Mouse (Mus musculus): ENCODE measurements around the gene Fam19a3. TPM values are rescaled to one million over a fixed set of nuclear protein-coding genes. Genes with fewer than 3 reads are reported as not detected.

The Fam19a3 gene
- total and polyA plus RNA-seq, 3 experiments: 0.04 to 0.16 TPM; not detected in 1

GRCm38 (mm10) chr3:104732907-104733306, 48.7 kb downstream of the Fam19a3 start:
- no peak for DNase-seq (ENCODE audit: extremely low read depth)
- Histone ChIP-seq H3K4me1 (ENCODE audit: control insufficient read depth in 1 of 2, insufficient read depth in 2 of 2) (no peaks in the 10 kb centered on the region), H3K27me3 (replicated peaks) (peaks cover 5% of the 10 kb centered on the region), H3K27ac (ENCODE audit: insufficient read depth, low read depth) (no peak overlapping the region), H3K4me3 (replicated peaks in 1 of 3; ENCODE audit: low read depth in 2 of 3, low read length in 2 of 3, poor library complexity in 1 of 3) (no peak overlapping the region), H3K9ac (ENCODE audit: insufficient read depth, low read depth) (no peak overlapping the region), H3K36me3 (replicated peaks in 1 of 2; ENCODE audit: control insufficient read depth in 1 of 2, insufficient read depth in 1 of 2, low read length in 1 of 2) (no peaks in the 10 kb centered on the region), H3K9me3 (replicated peaks; ENCODE audit: low read length) (no peaks in the 10 kb centered on the region), H3K4me2 (ENCODE audit: insufficient read depth, low read depth, poor library complexity, severe bottlenecking) (no peak overlapping the region), H3K79me2 (replicated peaks; ENCODE audit: control insufficient read depth, extremely low read depth, insufficient read depth, poor library complexity, severe bottlenecking) (no peaks in the 10 kb centered on the region)
- dilution Hi-C loops (cut with MboI; ENCODE audit: extremely low pct_ligation_motif_present, extremely low pct_unique_long_range_greater_than_20kb, low sequenced_read_pairs): no loop called here
- in situ Hi-C loops (cut with MboI; ENCODE audit: low pct_ligation_motif_present, low pct_unique_long_range_greater_than_20kb, low sequenced_read_pairs): no loop called here
- no peak for TF ChIP-seq MXI1 (IDR thresholded peaks at IDR 0.05; ENCODE audit: low read depth, low read length)
- no peak for TF ChIP-seq SIN3A (IDR thresholded peaks at IDR 0.05; ENCODE audit: low read length)
- TF ChIP-seq POLR2AphosphoS2 (IDR thresholded peaks at IDR 0.05; ENCODE audit: low read depth, low read length): no peak
- TF ChIP-seq NRF1 (IDR thresholded peaks at IDR 0.05; ENCODE audit: low read depth, low read length): no peak
- TF ChIP-seq ETS1 (conservative IDR thresholded peaks at IDR 0.05; ENCODE audit: low read depth, low read length): no peak
- TF ChIP-seq MYC (IDR thresholded peaks at IDR 0.05; ENCODE audit: low read depth, low read length): no peak
- TF ChIP-seq GABPA (IDR thresholded peaks at IDR 0.05; ENCODE audit: insufficient replicate concordance, low read depth, low read length): no peak
- TF ChIP-seq MAZ (IDR thresholded peaks at IDR 0.05; ENCODE audit: low read depth, low read length): no peak
- no peak for TF ChIP-seq MEF2A (IDR thresholded peaks at IDR 0.05; ENCODE audit: borderline replicate concordance, low read depth, low read length)
- no peak for TF ChIP-seq RCOR1 (conservative IDR thresholded peaks at IDR 0.05; ENCODE audit: low read depth, low read length)
- no peak for TF ChIP-seq ZMIZ1 (IDR thresholded peaks at IDR 0.05; ENCODE audit: low read depth, low read length)
- TF ChIP-seq TCF12 (IDR thresholded peaks at IDR 0.05; ENCODE audit: low read depth, low read length): no peak

GRCm38 (mm10) chr3:104729270-104729839, 52.3 kb downstream of the Fam19a3 start:
- in situ Hi-C loops (cut with MboI; ENCODE audit: low pct_ligation_motif_present, low pct_unique_long_range_greater_than_20kb, low sequenced_read_pairs): no loop called here

More at GRCm38 (mm10) chr3:104729270-104729839, 52.3 kb downstream of the Fam19a3 start:
- H3K27me3 ChIP-seq (replicated peaks): peaks cover 2% of the 10 kb centered on the region
- no peak overlapping the region for H3K4me2 ChIP-seq (ENCODE audit: insufficient read depth, low read depth, poor library complexity, severe bottlenecking)
- no peaks in the 10 kb centered on the region for H3K9me3 ChIP-seq (replicated peaks; ENCODE audit: low read length)
- dilution Hi-C loops (cut with MboI; ENCODE audit: extremely low pct_ligation_motif_present, extremely low pct_unique_long_range_greater_than_20kb, low sequenced_read_pairs): no loop called here
- no peak overlapping the region for H3K4me3 ChIP-seq (replicated peaks in 1 of 3; ENCODE audit: low read depth in 2 of 3, low read length in 2 of 3, poor library complexity in 1 of 3)
- no peaks in the 10 kb centered on the region for H3K79me2 ChIP-seq (replicated peaks; ENCODE audit: control insufficient read depth, extremely low read depth, insufficient read depth, poor library complexity, severe bottlenecking)
- no peak overlapping the region for H3K27ac ChIP-seq (ENCODE audit: insufficient read depth, low read depth)
- no peaks in the 10 kb centered on the region for H3K4me1 ChIP-seq (ENCODE audit: control insufficient read depth in 1 of 2, insufficient read depth in 2 of 2)
- DNase-seq (ENCODE audit: extremely low read depth): no peak
- no peaks in the 10 kb centered on the region for H3K36me3 ChIP-seq (replicated peaks in 1 of 2; ENCODE audit: control insufficient read depth in 1 of 2, insufficient read depth in 1 of 2, low read length in 1 of 2)
- no peak for TF ChIP-seq NRF1 (IDR thresholded peaks at IDR 0.05; ENCODE audit: low read depth, low read length)
- TF ChIP-seq HCFC1 (IDR thresholded peaks at IDR 0.05; ENCODE audit: low read depth, low read length): no peak
- no peak for TF ChIP-seq GABPA (IDR thresholded peaks at IDR 0.05; ENCODE audit: insufficient replicate concordance, low read depth, low read length)
- TF ChIP-seq KAT2A (IDR thresholded peaks at IDR 0.05; ENCODE audit: insufficient replicate concordance, low read length): no peak
- TF ChIP-seq POLR2A (IDR thresholded peaks at IDR 0.05; ENCODE audit: low read depth, low read length): no peak
- no peak for TF ChIP-seq USF1 (IDR thresholded peaks at IDR 0.05; ENCODE audit: low read depth, low read length)
- no peak for TF ChIP-seq ZKSCAN1 (IDR thresholded peaks at IDR 0.05; ENCODE audit: borderline replicate concordance, low read depth, low read length)
- no peak for TF ChIP-seq TBP (conservative IDR thresholded peaks at IDR 0.05; ENCODE audit: low read depth, low read length)
- no peak for TF ChIP-seq SMC3 (IDR thresholded peaks at IDR 0.05; ENCODE audit: low read depth, low read length)
- TF ChIP-seq CTCF (conservative IDR thresholded peaks at IDR 0.05 in 1 of 2, IDR thresholded peaks at IDR 0.05 in 1 of 2; ENCODE audit: low read depth in 2 of 2, low read length in 2 of 2): no peak
- no peak for TF ChIP-seq NELFE (IDR thresholded peaks at IDR 0.05; ENCODE audit: low read depth, low read length)
- TF ChIP-seq ZMIZ1 (IDR thresholded peaks at IDR 0.05; ENCODE audit: low read depth, low read length): no peak
- TF ChIP-seq JUN (IDR thresholded peaks at IDR 0.05; ENCODE audit: insufficient read depth, low read depth, low read length): no peak
- no peak for TF ChIP-seq BHLHE40 (IDR thresholded peaks at IDR 0.05; ENCODE audit: low read depth, low read length)
- TF ChIP-seq EP300 (IDR thresholded peaks at IDR 0.05; ENCODE audit: low read length): no peak
- no peak overlapping the region for H3K9ac ChIP-seq (ENCODE audit: insufficient read depth, low read depth)
